Mouse (Mus musculus): Measurements from ENCODE around the gene Nphs1. TPM values are rescaled to one million over a fixed set of nuclear protein-coding genes. Genes with fewer than 3 reads are reported as not detected.
"Not testable (repeated sequence)": the region's sequence is repeated elsewhere in the genome, so short reads cannot be mapped to it uniquely, and the experiment has no call there.

The Nphs1 gene
- total and polyA plus RNA-seq, 2 experiments = not detected

- 45% methylated on average over 6 of the region's 6 CpGs for WGBS
- H3K27ac ChIP-seq (replicated peaks; ENCODE audit: insufficient read depth, low read depth, low read length) = no peak overlapping the region
- no peaks in the 10 kb centered on the region for H3K36me3 ChIP-seq (ENCODE audit: control insufficient read depth, insufficient read depth, low read length)
- H3K4me3 ChIP-seq (ENCODE audit: insufficient read depth, low read depth, low read length) = no peak overlapping the region
- 0 out of 2 replicates have a peak, but pooled peaks cover 2% of the 10 kb centered on the region for H3K4me1 ChIP-seq (ENCODE audit: control insufficient read depth, insufficient read depth, low read length)
- H3K9ac ChIP-seq (ENCODE audit: low read depth, low read length) = no peak overlapping the region
- TF ChIP-seq CTCF (IDR thresholded peaks at IDR 0.05; ENCODE audit: low read depth, low read length) (no peak), POLR2A (IDR thresholded peaks at IDR 0.05; ENCODE audit: extremely low read depth, insufficient read depth, low read length) (no peak)
- peaks cover 4% of the 10 kb centered on the region; the same call in 1 of the 2 replicates for H3K27me3 ChIP-seq (ENCODE audit: control insufficient read depth, insufficient read depth, low read length)
- DNase-seq (ENCODE audit: extremely low read depth, low read depth, low spot score) = no peak
- H3K79me2 ChIP-seq (ENCODE audit: control insufficient read depth, insufficient read depth, low read length) = no peaks in the 10 kb centered on the region
Observed at GRCm38 (mm10) chr7:30464816-30465300, 6.7 kb downstream of the Nphs1 start.

- DNase-seq (ENCODE audit: extremely low read depth, low read depth, low spot score) = peak; percentile 50
- Histone ChIP-seq H3K27ac (replicated peaks; ENCODE audit: insufficient read depth, low read depth, low read length) (no peak overlapping the region), H3K27me3 (ENCODE audit: control insufficient read depth, insufficient read depth, low read length) (no peaks in the 10 kb centered on the region), H3K4me3 (ENCODE audit: insufficient read depth, low read depth, low read length) (no peak overlapping the region), H3K9ac (ENCODE audit: low read depth, low read length) (no peak overlapping the region), H3K79me2 (ENCODE audit: control insufficient read depth, insufficient read depth, low read length) (no peaks in the 10 kb centered on the region), H3K4me1 (ENCODE audit: control insufficient read depth, insufficient read depth, low read length) (peaks cover 5% of the 10 kb centered on the region), H3K36me3 (ENCODE audit: control insufficient read depth, insufficient read depth, low read length) (no peaks in the 10 kb centered on the region)
- TF ChIP-seq POLR2A (IDR thresholded peaks at IDR 0.05; ENCODE audit: extremely low read depth, insufficient read depth, low read length) (no peak), CTCF (IDR thresholded peaks at IDR 0.05; ENCODE audit: low read depth, low read length) (peak; percentile 81)
- 76% methylated on average over 5 of the region's 5 CpGs for WGBS
Observed at GRCm38 (mm10) chr7:30472411-30472810, 14.3 kb downstream of the Nphs1 start.

- peak overlapping the region; percentile 68; the same call in 1 of the 2 replicates for H3K27ac ChIP-seq (replicated peaks; ENCODE audit: insufficient read depth, low read depth, low read length)
- 26% methylated on average over 4 of the region's 4 CpGs for WGBS
- DNase-seq (ENCODE audit: extremely low read depth, low read depth, low spot score) = peak; percentile 97
Observed at GRCm38 (mm10) chr7:30474999-30475398, 16.9 kb downstream of the Nphs1 start.

GRCm38 (mm10) chr7:30476136-30476535, 18.0 kb downstream of the Nphs1 start:
- WGBS = 94% methylated on average over 7 of the region's 7 CpGs
- not testable (repeated sequence) for H3K79me2 ChIP-seq (ENCODE audit: control insufficient read depth, insufficient read depth, low read length); H3K9ac ChIP-seq (ENCODE audit: low read depth, low read length); DNase-seq (ENCODE audit: extremely low read depth, low read depth, low spot score); H3K36me3 ChIP-seq (ENCODE audit: control insufficient read depth, insufficient read depth, low read length); H3K4me3 ChIP-seq (ENCODE audit: insufficient read depth, low read depth, low read length); H3K4me1 ChIP-seq (ENCODE audit: control insufficient read depth, insufficient read depth, low read length); H3K27me3 ChIP-seq (ENCODE audit: control insufficient read depth, insufficient read depth, low read length); H3K27ac ChIP-seq (replicated peaks; ENCODE audit: insufficient read depth, low read depth, low read length)

More at GRCm38 (mm10) chr7:30474999-30475398, 16.9 kb downstream of the Nphs1 start:
- no peaks in the 10 kb centered on the region for H3K79me2 ChIP-seq (ENCODE audit: control insufficient read depth, insufficient read depth, low read length)
- H3K9ac ChIP-seq (ENCODE audit: low read depth, low read length) = no peak overlapping the region
- H3K36me3 ChIP-seq (ENCODE audit: control insufficient read depth, insufficient read depth, low read length) = no peaks in the 10 kb centered on the region
- no peak overlapping the region for H3K4me3 ChIP-seq (ENCODE audit: insufficient read depth, low read depth, low read length)
- TF ChIP-seq POLR2A (IDR thresholded peaks at IDR 0.05; ENCODE audit: extremely low read depth, insufficient read depth, low read length) (no peak), CTCF (IDR thresholded peaks at IDR 0.05; ENCODE audit: low read depth, low read length) (no peak)
- H3K4me1 ChIP-seq (ENCODE audit: control insufficient read depth, insufficient read depth, low read length) = peaks cover 5% of the 10 kb centered on the region
- H3K27me3 ChIP-seq (ENCODE audit: control insufficient read depth, insufficient read depth, low read length) = no peaks in the 10 kb centered on the region

GRCm38 (mm10) chr7:30477415-30478381, 19.6 kb downstream of the Nphs1 start:
- Histone ChIP-seq H3K79me2 (ENCODE audit: control insufficient read depth, insufficient read depth, low read length) (no peaks in the 10 kb centered on the region), H3K36me3 (ENCODE audit: control insufficient read depth, insufficient read depth, low read length) (no peaks in the 10 kb centered on the region), H3K4me3 (ENCODE audit: insufficient read depth, low read depth, low read length) (no peak overlapping the region), H3K27me3 (ENCODE audit: control insufficient read depth, insufficient read depth, low read length) (no peaks in the 10 kb centered on the region; the same call in 1 of the 2 replicates), H3K4me1 (ENCODE audit: control insufficient read depth, insufficient read depth, low read length) (peaks cover 5% of the 10 kb centered on the region), H3K27ac (replicated peaks; ENCODE audit: insufficient read depth, low read depth, low read length) (no peak overlapping the region), H3K9ac (ENCODE audit: low read depth, low read length) (no peak overlapping the region)
- TF ChIP-seq CTCF (IDR thresholded peaks at IDR 0.05; ENCODE audit: low read depth, low read length) (no peak), POLR2A (IDR thresholded peaks at IDR 0.05; ENCODE audit: extremely low read depth, insufficient read depth, low read length) (no peak)
- no peak for DNase-seq (ENCODE audit: extremely low read depth, low read depth, low spot score)
- 22% methylated on average over 26 of the region's 32 CpGs for WGBS

- no peaks in the 10 kb centered on the region; the same call in 1 of the 2 replicates for H3K27me3 ChIP-seq (ENCODE audit: control insufficient read depth, insufficient read depth, low read length)
- WGBS = 16% methylated on average over 8 of the region's 8 CpGs
- no peak overlapping the region for H3K9ac ChIP-seq (ENCODE audit: low read depth, low read length)
- H3K4me3 ChIP-seq (ENCODE audit: insufficient read depth, low read depth, low read length) = no peak overlapping the region
- H3K27ac ChIP-seq (replicated peaks; ENCODE audit: insufficient read depth, low read depth, low read length) = no peak overlapping the region
- no peak for DNase-seq (ENCODE audit: extremely low read depth, low read depth, low spot score)
- H3K36me3 ChIP-seq (ENCODE audit: control insufficient read depth, insufficient read depth, low read length) = no peaks in the 10 kb centered on the region
- TF ChIP-seq POLR2A (IDR thresholded peaks at IDR 0.05; ENCODE audit: extremely low read depth, insufficient read depth, low read length) (no peak), CTCF (IDR thresholded peaks at IDR 0.05; ENCODE audit: low read depth, low read length) (no peak)
- H3K4me1 ChIP-seq (ENCODE audit: control insufficient read depth, insufficient read depth, low read length) = no peaks in the 10 kb centered on the region
- no peaks in the 10 kb centered on the region for H3K79me2 ChIP-seq (ENCODE audit: control insufficient read depth, insufficient read depth, low read length)
Observed at GRCm38 (mm10) chr7:30484250-30484649, 26.1 kb downstream of the Nphs1 start.
